Mouse (Mus musculus) ES-E14 (cell line): ENCODE results near the gene Carmil1. TPM values are rescaled to one million over a fixed set of nuclear protein-coding genes. Genes with fewer than 3 reads are reported as not detected.

Experiments
- DNase-seq: peaks from one replicate; pipeline ENCODE4 v3.0.0-alpha.2; 2013; ENCODE audit warnings: low read depth, low spot score
- H3K27ac ChIP-seq: 2 replicates; pipeline ENCODE4 v1.5.1; 2012; ENCODE audit warnings: low read depth, mild to moderate bottlenecking, low read length, moderate library complexity, mixed read lengths; ENCODE audit not compliant: poor library complexity, insufficient read depth, severe bottlenecking
- H3K36me3 ChIP-seq: 2 replicates; pipeline ENCODE4 v1.6.1; 2012; ENCODE audit warnings: mild to moderate bottlenecking, low read length, moderate library complexity, mixed read lengths; ENCODE audit not compliant: control insufficient read depth, poor library complexity, insufficient read depth, severe bottlenecking
- H3K4me1 ChIP-seq, 2 experiments: fragments of 150-350 bp in 1 of 2; sonication (generic) in 1 of 2; 2 replicates each; pipeline ENCODE4 v1.6.1; 2012; ENCODE audit warnings: low read length in 2 of 2, mild to moderate bottlenecking in 1 of 2, mixed read lengths in 1 of 2; ENCODE audit not compliant: control insufficient read depth in 2 of 2, insufficient read depth in 2 of 2, poor library complexity in 1 of 2
- H3K4me3 ChIP-seq, 2 experiments: fragments of 150-350 bp in 1 of 2; sonication (generic) in 1 of 2; 2 replicates each; pipeline ENCODE4 v1.5.1; 2012; ENCODE audit warnings: low read length in 2 of 2, low read depth in 1 of 2, mild to moderate bottlenecking in 1 of 2, mixed read lengths in 1 of 2; ENCODE audit not compliant: insufficient read depth in 1 of 2, poor library complexity in 1 of 2, severe bottlenecking in 1 of 2
- H3K9ac ChIP-seq: 2 replicates; pipeline ENCODE4 v1.6.1; 2012; ENCODE audit warnings: low read depth, mild to moderate bottlenecking, low read length, mixed read lengths; ENCODE audit not compliant: poor library complexity, insufficient read depth, severe bottlenecking
- H3K9me3 ChIP-seq: fragments of 150-350 bp; sonication (generic); 2 replicates; pipeline ENCODE4 v1.6.1; 2012; ENCODE audit warnings: low read depth, mild to moderate bottlenecking, low read length; ENCODE audit not compliant: control insufficient read depth, insufficient read depth
- CHD2 ChIP-seq: IDR thresholded peaks from 2 replicates; pipeline ENCODE4 v1.6.1; 2014; ENCODE audit warnings: mild to moderate bottlenecking, low read depth, low read length, inconsistent platforms
- HCFC1 ChIP-seq: IDR thresholded peaks from 2 replicates; pipeline ENCODE4 v1.6.1; 2012; ENCODE audit warnings: low read length, inconsistent platforms, borderline replicate concordance; ENCODE audit not compliant: insufficient read depth
- MAFK ChIP-seq: IDR thresholded peaks from 2 replicates; pipeline ENCODE4 v1.6.1; 2014; ENCODE audit warnings: mild to moderate bottlenecking, low read depth, low read length, inconsistent platforms; ENCODE audit not compliant: insufficient read depth
- ZC3H11A ChIP-seq: IDR thresholded peaks from 2 replicates; pipeline ENCODE4 v1.6.1; 2012; ENCODE audit warnings: low read depth, mild to moderate bottlenecking, inconsistent platforms, low read length, borderline replicate concordance
- ZNF384 ChIP-seq: IDR thresholded peaks from 2 replicates; pipeline ENCODE4 v1.6.1; 2012; ENCODE audit warnings: low read depth, low read length, inconsistent platforms
- in situ Hi-C, 2 experiments: fragments of 600-800 bp; cut with MboI; formaldehyde crosslinking; loops; one replicate each; pipeline ENCODE4 v1.15.1; 2025; ENCODE audit warnings: low sequenced_read_pairs in 2 of 2, inconsistent platforms in 1 of 2; ENCODE audit not compliant: unreplicated experiment in 2 of 2
- total RNA-seq: library from RNA; depleted of rRNA; stranded (reverse); fragments of 300-350 nt; gene quantifications from 2 replicates; pipeline ENCODE4 v1.2.3, GENCODE M21; 2012

Gene Carmil1
- total RNA-seq, 1 experiment = 17.0 TPM

- no peaks in the 10 kb centered on the region for H3K36me3 ChIP-seq
- no peak overlapping the region for H3K27ac ChIP-seq
- no peak overlapping the region for H3K9ac ChIP-seq
- in situ Hi-C loops = no loop called here
- no peak for TF ChIP-seq CHD2
- no peak for TF ChIP-seq MAFK
- TF ChIP-seq ZC3H11A = no peak
- no peak for TF ChIP-seq ZNF384
- no peak for TF ChIP-seq HCFC1
- H3K9me3 ChIP-seq = no peaks in the 10 kb centered on the region
- DNase-seq = no peak
- no peak overlapping the region for H3K4me3 ChIP-seq
- H3K4me1 ChIP-seq = peaks cover 11 to 18% of the 10 kb centered on the region in 2 experiments; a peak in 3 of 4 replicates
Measured at GRCm38 (mm10) chr13:24001081-24001480, 279.5 kb downstream of the Carmil1 start.

- Histone ChIP-seq H3K9me3 (no peaks in the 10 kb centered on the region), H3K9ac (no peak overlapping the region), H3K36me3 (no peaks in the 10 kb centered on the region), H3K4me1 (peaks cover 21 to 23% of the 10 kb centered on the region in 2 experiments; a peak in 3 of 4 replicates), H3K4me3 (no peak overlapping the region), H3K27ac (no peak overlapping the region)
- in situ Hi-C loops = no loop called here
- no peak for DNase-seq
- TF ChIP-seq ZC3H11A (no peak), ZNF384 (no peak), MAFK (no peak), CHD2 (no peak), HCFC1 (no peak)
Measured at GRCm38 (mm10) chr13:23998826-23999225, 281.8 kb downstream of the Carmil1 start.

GRCm38 (mm10) chr13:23994756-23995155, 285.8 kb downstream of the Carmil1 start:
- in situ Hi-C loops = no loop called here
- Histone ChIP-seq H3K4me3 (no peak overlapping the region), H3K9ac (no peak overlapping the region), H3K36me3 (no peaks in the 10 kb centered on the region), H3K27ac (no peak overlapping the region), H3K4me1 (peaks cover 14 to 19% of the 10 kb centered on the region in 2 experiments; a peak in 2 of 4 replicates), H3K9me3 (no peaks in the 10 kb centered on the region)
- no peak for TF ChIP-seq ZC3H11A
- DNase-seq = no peak

GRCm38 (mm10) chr13:23994024-23994423, 286.6 kb downstream of the Carmil1 start:
- TF ChIP-seq HCFC1 = no peak
- no peak for TF ChIP-seq MAFK
- TF ChIP-seq ZC3H11A = no peak
- no peak for TF ChIP-seq CHD2
- TF ChIP-seq ZNF384 = no peak
- H3K36me3 ChIP-seq = no peaks in the 10 kb centered on the region
- H3K9ac ChIP-seq = no peak overlapping the region
- DNase-seq = no peak
- no peaks in the 10 kb centered on the region for H3K9me3 ChIP-seq
- peak overlapping the region in 1 of 2 experiments; percentile 22; a peak in 1 of 4 replicates for H3K4me3 ChIP-seq
- in situ Hi-C loops = no loop called here
- no peak overlapping the region for H3K27ac ChIP-seq
- H3K4me1 ChIP-seq = peaks cover 14 to 19% of the 10 kb centered on the region in 2 experiments; a peak in 2 of 4 replicates

DNA sequence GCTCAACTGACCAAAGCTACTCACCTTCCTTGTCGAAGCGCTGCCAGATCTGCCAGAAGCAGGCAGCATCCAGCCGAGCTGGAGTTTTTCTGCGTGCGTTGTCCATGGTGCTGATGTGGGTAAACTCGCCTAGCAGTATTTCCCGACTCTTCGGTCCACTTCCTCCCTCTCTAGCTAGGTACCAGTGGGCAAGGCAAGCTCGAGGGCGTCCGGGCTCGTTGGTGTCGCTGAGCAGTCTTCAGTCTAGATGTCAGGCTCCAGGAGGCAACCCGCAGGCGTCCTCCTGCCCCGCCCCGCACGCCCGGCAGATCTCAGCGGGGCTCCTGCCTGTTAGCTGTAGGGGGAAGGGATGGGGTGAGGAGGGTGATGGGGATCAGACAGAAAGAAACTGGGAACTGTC, 289.7 kb downstream of the Carmil1 start, which contains the start of gene Scgn:
TSS of gene Scgn (minus strand) at position 287 of the 400 bp plus-strand sequence.
- H3K9ac ChIP-seq = no peak within 1 kb of the TSS
- H3K36me3 ChIP-seq = no peaks in the 10 kb centered on the region
- peaks cover 12 to 14% of the 10 kb centered on the region in 2 experiments; a peak in 2 of 4 replicates for H3K4me1 ChIP-seq
- in situ Hi-C loops = no loop called here
- no peaks in the 10 kb centered on the region for H3K9me3 ChIP-seq
- H3K27ac ChIP-seq = no peak within 1 kb of the TSS
- TF ChIP-seq CHD2 = no peak
- TF ChIP-seq ZC3H11A = no peak
- no peak for TF ChIP-seq MAFK
- TF ChIP-seq ZNF384 = no peak
- TF ChIP-seq HCFC1 = no peak
- peak within 1 kb of the TSS; percentile 30 to 43; a peak in 2 of 4 replicates for H3K4me3 ChIP-seq
- peak; percentile 68 for DNase-seq
